Mouse (Mus musculus): ENCODE results near the gene Mettl25. TPM values are rescaled to one million over a fixed set of nuclear protein-coding genes. Genes with fewer than 3 reads are reported as not detected.

The Mettl25 gene
- polyA plus RNA-seq (2015; fragmentation: Illumina TruSeq; extraction: RNeasy Lipid Tissue Mini Kit (QIAGEN cat#74804); ENCODE audit: insufficient read depth, low replicate concordance): 8.8 TPM

DNA sequence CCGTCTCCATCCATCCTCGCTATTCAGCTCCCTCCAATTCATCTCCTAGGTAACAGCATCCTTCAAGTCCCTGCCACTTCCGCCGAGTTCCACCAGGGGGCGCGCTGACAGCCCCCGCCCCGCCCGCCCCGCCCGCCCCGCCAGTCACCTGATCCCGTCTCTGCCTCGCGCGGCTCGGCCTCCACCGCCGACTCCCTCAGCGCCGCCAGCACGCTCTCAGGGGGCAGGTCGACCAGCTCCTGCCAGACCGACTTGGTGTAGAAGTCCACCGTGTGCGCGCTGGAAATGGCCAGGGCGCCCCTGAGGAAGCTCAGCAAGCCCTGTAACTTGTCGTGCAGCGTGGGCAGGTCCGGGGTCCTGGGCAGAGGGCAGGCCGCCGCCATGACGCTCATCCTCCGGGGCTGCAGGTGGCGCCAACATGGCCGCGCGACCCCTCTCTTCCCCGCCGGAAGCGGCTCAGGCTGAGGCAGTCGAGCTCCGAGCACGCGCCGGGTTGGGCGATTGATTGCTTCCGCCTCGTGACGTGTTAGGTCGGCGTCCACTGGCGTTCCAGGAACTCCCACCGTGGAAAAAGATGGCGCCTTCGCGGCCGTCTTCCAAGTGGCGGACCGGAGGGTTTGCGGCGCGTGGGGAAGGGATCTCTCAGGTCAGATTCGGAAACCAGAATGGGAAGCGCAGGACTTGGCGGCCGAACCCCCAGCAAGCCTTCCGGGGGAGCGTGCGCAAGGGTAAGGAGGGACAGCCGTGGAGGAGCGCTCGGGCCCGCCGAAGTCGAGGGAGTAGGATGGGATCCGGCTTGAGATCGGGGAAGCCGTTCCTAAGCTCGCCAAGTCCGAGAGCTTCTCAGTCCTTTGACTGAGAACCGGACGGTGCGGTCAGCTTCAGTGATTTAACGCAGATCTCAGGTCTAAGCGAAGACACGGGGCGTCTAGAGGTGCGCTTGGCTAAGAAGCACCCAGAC lies at the start of gene Mettl25, which contains the start of gene Ccdc59:
Gene Mettl25, minus strand, starts transcription at position 453 of the 961 bp plus-strand sequence.
Gene Ccdc59, plus strand, starts transcription at position 140 of the 961 bp plus-strand sequence.

Other genes starting within 250 kb of the Mettl25 start
- gene Ccdc59, start 313 bp downstream of the Mettl25 start, polyA plus RNA-seq (2015; fragmentation: Illumina TruSeq; extraction: RNeasy Lipid Tissue Mini Kit (QIAGEN cat#74804); ENCODE audit: insufficient read depth, low replicate concordance): 38.4 TPM

All from spleen, adult 10 weeks (tissue).